Mouse (Mus musculus) lung, embryonic 15.5 days (tissue): ENCODE results near the gene Zfp111. TPM values are rescaled to one million over a fixed set of nuclear protein-coding genes. Genes with fewer than 3 reads are reported as not detected.
A peak's percentile ranks its signal among the peaks of the same experiment; 100 is the strongest.

Experiments
- ATAC-seq: fragments of 200-750 bp; cut with Nextera tagmentation; 2 replicates; pipeline ENCODE4 v1.8.0; 2017; ENCODE audit warnings: moderate number of reproducible peaks, borderline replicate concordance; ENCODE audit not compliant: low FRiP score, low TSS enrichment; ENCODE audit errors: extremely low read depth
- H3K27ac ChIP-seq: fragments of 300-500 bp; sonication (generic); 2 replicates; pipeline ENCODE4 v1.5.1; 2015; ENCODE audit warnings: moderate library complexity, mild to moderate bottlenecking, inconsistent platforms
- H3K27me3 ChIP-seq: fragments of 300-500 bp; sonication (generic); 2 replicates; pipeline ENCODE4 v1.6.1; 2015; ENCODE audit warnings: inconsistent platforms
- H3K36me3 ChIP-seq: fragments of 300-500 bp; sonication (generic); 2 replicates; pipeline ENCODE4 v1.6.1; 2015; ENCODE audit warnings: inconsistent platforms
- H3K4me1 ChIP-seq: fragments of 300-500 bp; sonication (generic); 2 replicates; pipeline ENCODE4 v1.6.1; 2015; ENCODE audit warnings: inconsistent platforms
- H3K4me2 ChIP-seq: fragments of 300-500 bp; sonication (generic); 2 replicates; pipeline ENCODE4 v1.6.1; 2015; ENCODE audit warnings: inconsistent platforms, mild to moderate bottlenecking, moderate library complexity
- H3K4me3 ChIP-seq: fragments of 300-500 bp; sonication (generic); 2 replicates; pipeline ENCODE4 v1.5.1; 2015; ENCODE audit warnings: mild to moderate bottlenecking, inconsistent platforms
- H3K9ac ChIP-seq: fragments of 300-500 bp; sonication (generic); 2 replicates; pipeline ENCODE4 v1.6.1; 2015; ENCODE audit warnings: inconsistent platforms
- H3K9me3 ChIP-seq: fragments of 300-500 bp; sonication (generic); 2 replicates; pipeline ENCODE4 v1.6.1; 2016; ENCODE audit warnings: inconsistent platforms
- WGBS: fragments of 180-500 bp; shearing (Covaris S2); methylation state at CpG from one replicate; pipeline ENCODE4 v1.1.7; 2015; 5-methylcytosine and 5-hydroxymethylcytosine counted together
- polyA plus RNA-seq: library from polyadenylated mRNA; unstranded; fragments of >200 nt; fragmentation: Nextera tagmentation; extraction: Ambion mirVana; gene quantifications from 2 replicates; pipeline ENCODE4 v1.2.1, GENCODE M21; 2015

Gene Zfp111
- polyA plus RNA-seq, 1 experiment from 2014 or later = 10.5 TPM

- WGBS = 81% methylated on average over 3 of the region's 3 CpGs
- Histone ChIP-seq H3K4me2 (no peak overlapping the region), H3K4me3 (no peak overlapping the region), H3K9ac (no peak overlapping the region), H3K4me1 (no peaks in the 10 kb centered on the region), H3K36me3 (peaks cover 29% of the 10 kb centered on the region), H3K27me3 (no peaks in the 10 kb centered on the region), H3K27ac (no peak overlapping the region), H3K9me3 (0 out of 2 replicates have a peak, but pooled peaks cover 4% of the 10 kb centered on the region)
- no peak for ATAC-seq
Observed at GRCm38 (mm10) chr7:24193157-24193556, 18.1 kb downstream of the Zfp111 start.

- no peak overlapping the region for H3K9ac ChIP-seq
- 58% methylated on average over 2 of the region's 2 CpGs for WGBS
- no peak overlapping the region for H3K4me2 ChIP-seq
- H3K9me3 ChIP-seq = 0 out of 2 replicates have a peak, but pooled peaks cover 4% of the 10 kb centered on the region
- ATAC-seq = no peak
- H3K27ac ChIP-seq = no peak overlapping the region
- peaks cover 19% of the 10 kb centered on the region for H3K36me3 ChIP-seq
- H3K4me3 ChIP-seq = no peak overlapping the region
- no peaks in the 10 kb centered on the region for H3K27me3 ChIP-seq
- no peaks in the 10 kb centered on the region for H3K4me1 ChIP-seq
Observed at GRCm38 (mm10) chr7:24191361-24191760, 19.9 kb downstream of the Zfp111 start.

DNA sequence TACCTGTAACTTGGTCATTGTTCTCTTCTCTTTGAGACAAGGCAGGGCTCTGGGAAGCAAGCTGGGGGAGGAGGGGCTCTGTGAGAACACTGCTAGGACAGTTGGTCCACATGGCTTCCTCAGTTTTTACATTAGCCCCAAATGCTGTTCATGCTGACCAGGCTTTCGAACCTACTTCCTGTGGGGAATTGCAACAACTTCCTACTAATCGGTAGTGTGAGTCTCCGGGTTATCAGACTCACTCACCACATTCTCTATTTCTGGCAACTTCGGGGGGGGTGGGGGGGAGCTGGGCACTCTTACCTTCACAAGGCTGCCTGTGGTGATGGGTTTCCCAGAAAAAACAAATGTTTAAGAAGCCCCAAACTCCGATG, 21.7 kb downstream of the Zfp111 start:
- H3K9me3 ChIP-seq = 0 out of 2 replicates have a peak, but pooled peaks cover 4% of the 10 kb centered on the region
- no peak overlapping the region for H3K9ac ChIP-seq
- H3K4me2 ChIP-seq = no peak overlapping the region
- 56% methylated on average over 5 of the region's 5 CpGs for WGBS
- ATAC-seq = no peak
- H3K27ac ChIP-seq = no peak overlapping the region
- no peak overlapping the region for H3K4me3 ChIP-seq
- no peaks in the 10 kb centered on the region for H3K27me3 ChIP-seq
- peaks cover 12% of the 10 kb centered on the region for H3K36me3 ChIP-seq
- H3K4me1 ChIP-seq = no peaks in the 10 kb centered on the region

GRCm38 (mm10) chr7:24188901-24189570, 22.2 kb downstream of the Zfp111 start:
- H3K27ac ChIP-seq = no peak overlapping the region
- H3K9ac ChIP-seq = no peak overlapping the region
- ATAC-seq = no peak
- H3K4me3 ChIP-seq = no peak overlapping the region
- no peaks in the 10 kb centered on the region for H3K27me3 ChIP-seq
- 58% methylated on average over 4 of the region's 4 CpGs for WGBS
- H3K9me3 ChIP-seq = 0 out of 2 replicates have a peak, but pooled peaks cover 4% of the 10 kb centered on the region
- H3K4me2 ChIP-seq = no peak overlapping the region
- peaks cover 7% of the 10 kb centered on the region for H3K36me3 ChIP-seq
- H3K4me1 ChIP-seq = no peaks in the 10 kb centered on the region

GRCm38 (mm10) chr7:24187611-24188010, 23.6 kb downstream of the Zfp111 start:
- Histone ChIP-seq H3K4me1 (no peaks in the 10 kb centered on the region), H3K4me3 (no peak overlapping the region), H3K9ac (no peak overlapping the region), H3K36me3 (no peaks in the 10 kb centered on the region), H3K27ac (no peak overlapping the region), H3K9me3 (no peaks in the 10 kb centered on the region), H3K27me3 (no peaks in the 10 kb centered on the region), H3K4me2 (no peak overlapping the region)
- 48% methylated on average over 1 of the region's 1 CpGs for WGBS
- no peak for ATAC-seq

DNA sequence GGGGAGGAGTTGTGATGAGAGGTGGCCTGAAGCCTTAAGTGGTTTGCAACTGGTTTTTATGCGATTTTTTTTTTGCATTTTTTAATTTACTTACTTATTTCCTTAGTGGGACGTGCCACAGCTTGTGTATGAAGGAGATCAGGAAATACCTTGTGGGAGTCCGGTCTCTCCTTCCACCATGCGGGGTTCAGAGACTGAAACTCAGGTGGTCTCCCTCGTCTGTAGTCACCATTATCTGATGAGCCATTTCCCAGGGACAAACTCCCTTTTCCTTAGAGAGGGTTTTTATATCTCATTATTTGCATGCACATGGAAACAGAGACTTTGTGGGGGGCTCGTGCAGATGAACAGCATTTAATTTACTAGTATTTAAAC, 35.9 kb downstream of the Zfp111 start:
- Histone ChIP-seq H3K9ac (peak overlapping the region; percentile 64), H3K36me3 (no peaks in the 10 kb centered on the region), H3K4me1 (no peaks in the 10 kb centered on the region), H3K4me3 (peak overlapping the region; percentile 69), H3K27ac (no peak overlapping the region; the same call in 1 of the 2 replicates), H3K4me2 (peak overlapping the region; percentile 60), H3K27me3 (no peaks in the 10 kb centered on the region), H3K9me3 (no peaks in the 10 kb centered on the region)
- no peak for ATAC-seq
- 50% methylated on average over 6 of the region's 6 CpGs for WGBS

DNA sequence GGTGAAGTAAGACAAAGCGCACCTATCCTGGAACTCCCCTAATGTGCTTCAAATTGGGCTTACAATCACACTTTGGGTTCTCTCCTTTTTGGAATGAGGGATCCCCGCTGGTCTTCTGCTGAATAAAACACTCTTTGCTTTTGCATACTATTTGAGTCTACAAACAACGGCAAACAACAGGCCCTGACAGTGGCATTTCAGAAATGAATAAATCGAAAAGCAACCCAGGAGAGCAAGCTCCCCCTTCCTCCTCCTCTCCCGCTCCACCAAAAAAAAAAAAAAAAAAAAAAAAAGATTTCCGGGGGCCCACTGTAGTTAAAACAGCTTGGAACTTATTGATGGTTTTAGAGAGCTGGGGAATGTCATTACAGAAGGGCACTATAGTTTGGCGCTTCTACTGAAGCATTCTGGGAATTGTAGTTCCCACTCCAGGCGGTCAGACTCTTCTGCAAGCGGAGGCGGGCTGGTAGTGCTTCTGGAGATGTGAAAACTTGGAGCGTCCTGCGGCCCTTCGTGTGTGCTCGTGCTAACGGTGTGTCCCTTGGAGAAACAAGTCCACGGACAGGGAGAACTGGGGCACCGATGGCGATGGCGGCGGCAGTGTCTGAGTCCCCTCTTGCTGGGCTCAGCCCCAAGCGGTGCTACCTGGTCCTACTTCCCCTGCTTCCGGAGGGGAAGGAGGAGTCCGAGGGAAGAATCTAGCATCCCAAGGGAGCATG, 36.5 kb downstream of the Zfp111 start, which contains the start of gene Zfp114:
TSS of gene Zfp114 (plus strand) at position 443 of the 719 bp plus-strand sequence.
- peak within 1 kb of the TSS; percentile 64 for H3K9ac ChIP-seq
- H3K4me3 ChIP-seq = peak within 1 kb of the TSS; percentile 69
- ATAC-seq = peak; percentile 88
- H3K27me3 ChIP-seq = no peaks in the 10 kb centered on the region
- H3K4me1 ChIP-seq = no peaks in the 10 kb centered on the region
- WGBS = 10% methylated on average over 23 of the region's 23 CpGs
- peak within 1 kb of the TSS; percentile 60 for H3K4me2 ChIP-seq
- H3K27ac ChIP-seq = peak within 1 kb of the TSS; percentile 66; the same call in 1 of the 2 replicates
- H3K9me3 ChIP-seq = no peaks in the 10 kb centered on the region
- H3K36me3 ChIP-seq = no peaks in the 10 kb centered on the region

- 51% methylated on average over 4 of the region's 4 CpGs for WGBS
- Histone ChIP-seq H3K27ac (no peak overlapping the region), H3K4me3 (no peak overlapping the region), H3K9me3 (no peaks in the 10 kb centered on the region), H3K9ac (no peak overlapping the region), H3K36me3 (no peaks in the 10 kb centered on the region), H3K4me1 (no peaks in the 10 kb centered on the region), H3K4me2 (no peak overlapping the region), H3K27me3 (no peaks in the 10 kb centered on the region)
- ATAC-seq = no peak
Observed at GRCm38 (mm10) chr7:24172191-24172590, 39.1 kb downstream of the Zfp111 start.

GRCm38 (mm10) chr7:24153272-24153671, 58.0 kb downstream of the Zfp111 start:
- Histone ChIP-seq H3K4me1 (no peaks in the 10 kb centered on the region), H3K9ac (no peak overlapping the region), H3K4me3 (no peak overlapping the region), H3K4me2 (no peak overlapping the region), H3K27ac (no peak overlapping the region), H3K27me3 (no peaks in the 10 kb centered on the region), H3K9me3 (no peaks in the 10 kb centered on the region), H3K36me3 (no peaks in the 10 kb centered on the region)
- no peak for ATAC-seq
- 9% methylated on average over 1 of the region's 1 CpGs for WGBS

Other genes with a start within 250 kb of the Zfp111 start
- not detected in 2 replicates for gene Vmn1r181, start 236.8 kb downstream of the Zfp111 start, polyA plus RNA-seq
- not detected in 2 replicates for gene V1rd19, start 209.8 kb downstream of the Zfp111 start, polyA plus RNA-seq
- gene Vmn1r183, start 158.2 kb downstream of the Zfp111 start, polyA plus RNA-seq = not detected in 2 replicates
- 18.3 and 19.6 TPM in 2 replicates for gene Zfp180, start 129.5 kb downstream of the Zfp111 start, polyA plus RNA-seq
- gene Zfp112, start 99.1 kb downstream of the Zfp111 start, polyA plus RNA-seq = 4.5 and 6.3 TPM in 2 replicates
- gene Zfp235, start 77.3 kb downstream of the Zfp111 start, polyA plus RNA-seq = 16.6 and 18.5 TPM in 2 replicates
- gene Zfp114, start 36.4 kb downstream of the Zfp111 start, polyA plus RNA-seq = 5.7 and 6.4 TPM in 2 replicates
- gene Zfp109, start 26.1 kb upstream of the Zfp111 start, polyA plus RNA-seq = 5.1 and 6.5 TPM in 2 replicates
- gene Zfp108, start 43.4 kb upstream of the Zfp111 start, polyA plus RNA-seq = 3.8 and 3.9 TPM in 2 replicates
- gene Zfp93, start 59.0 kb upstream of the Zfp111 start, polyA plus RNA-seq = 8.7 and 9.3 TPM in 2 replicates
- 36.2 and 37.9 TPM in 2 replicates for gene Zfp61, start 89.8 kb upstream of the Zfp111 start, polyA plus RNA-seq
- gene Zfp94, start 105.2 kb upstream of the Zfp111 start, polyA plus RNA-seq = 10.3 and 10.4 TPM in 2 replicates
- gene Tescl, start 122.5 kb upstream of the Zfp111 start, polyA plus RNA-seq = not detected in 2 replicates
- not detected in 2 replicates for gene Lypd5, start 137.8 kb upstream of the Zfp111 start, polyA plus RNA-seq
- gene Kcnn4, start 158.8 kb upstream of the Zfp111 start, polyA plus RNA-seq = 3.5 and 4.7 TPM in 2 replicates
- gene Smg9, start 188.2 kb upstream of the Zfp111 start, polyA plus RNA-seq = 22.5 and 23.9 TPM in 2 replicates
- gene Irgc1, start 240.9 kb upstream of the Zfp111 start, polyA plus RNA-seq = not detected in 2 replicates